Mouse (Mus musculus) midbrain, embryonic 16.5 days (tissue): Measurements from ENCODE around the gene Fmo1. TPM values are rescaled to one million over a fixed set of nuclear protein-coding genes. Genes with fewer than 3 reads are reported as not detected.
"Not testable (repeated sequence)": the region's sequence is repeated elsewhere in the genome, so short reads cannot be mapped to it uniquely, and the experiment has no call there.

Experiments used
- ATAC-seq: fragments of 200-750 bp; cut with Nextera tagmentation; 2 replicates; pipeline ENCODE4 v1.8.0; 2017; ENCODE audit warnings: moderate TSS enrichment
- H3K27ac ChIP-seq: fragments of 300-500 bp; sonication (generic); 2 replicates; pipeline ENCODE4 v1.5.1; 2014; ENCODE audit warnings: mild to moderate bottlenecking, low read length, mixed read lengths
- H3K27me3 ChIP-seq: fragments of 300-500 bp; sonication (generic); 2 replicates; pipeline ENCODE4 v1.6.1; 2014; ENCODE audit warnings: low read depth, low read length, mixed read lengths; ENCODE audit not compliant: control insufficient read depth, insufficient read depth
- H3K36me3 ChIP-seq: fragments of 300-500 bp; sonication (generic); 2 replicates; pipeline ENCODE4 v1.6.1; 2014; ENCODE audit warnings: mild to moderate bottlenecking, low read length, moderate library complexity, mixed read lengths; ENCODE audit not compliant: control insufficient read depth, insufficient read depth
- H3K4me1 ChIP-seq: fragments of 300-500 bp; sonication (generic); 2 replicates; pipeline ENCODE4 v1.6.1; 2014; ENCODE audit warnings: mild to moderate bottlenecking, low read length, mixed read lengths; ENCODE audit not compliant: control insufficient read depth, insufficient read depth
- H3K4me2 ChIP-seq: fragments of 300-500 bp; sonication (generic); 2 replicates; pipeline ENCODE4 v1.6.1; 2014; ENCODE audit warnings: mild to moderate bottlenecking, low read length, mixed read lengths
- H3K4me3 ChIP-seq: fragments of 300-500 bp; sonication (generic); 2 replicates; pipeline ENCODE4 v1.5.1; 2014; ENCODE audit warnings: low read depth, mild to moderate bottlenecking, low read length, moderate library complexity, mixed read lengths
- H3K9ac ChIP-seq: fragments of 300-500 bp; sonication (generic); 2 replicates; pipeline ENCODE4 v1.6.1; 2014; ENCODE audit warnings: low read depth, low read length, mixed read lengths
- H3K9me3 ChIP-seq: fragments of 300-500 bp; sonication (generic); replicated peaks from 2 replicates; pipeline ENCODE4 v1.6.1; 2014; ENCODE audit warnings: mild to moderate bottlenecking, low read length, mixed read lengths; ENCODE audit not compliant: control insufficient read depth, poor library complexity, severe bottlenecking
- WGBS: fragments of 180-500 bp; shearing (Covaris S2); extraction: QIAGEN DNeasy Blood & Tissue Kit; methylation state at CpG from one replicate; pipeline ENCODE4 v1.1.7; 2014; 5-methylcytosine and 5-hydroxymethylcytosine counted together
- polyA plus RNA-seq: library from polyadenylated mRNA; unstranded; fragments of >200 nt; fragmentation: Nextera tagmentation; extraction: Ambion mirVana; gene quantifications from 2 replicates; pipeline ENCODE4 v1.2.1, GENCODE M21; 2015

Fmo1 gene
- polyA plus RNA-seq, 1 experiment from 2014 or later, result 32.3 TPM

- no peak overlapping the region for H3K4me2 ChIP-seq
- H3K27ac ChIP-seq, result peak overlapping the region; percentile 38; the same call in 1 of the 2 replicates
- no peak overlapping the region for H3K9ac ChIP-seq
- 48% methylated on average over 7 of the region's 7 CpGs for WGBS
- peaks cover 3% of the 10 kb centered on the region; the same call in 1 of the 2 replicates for H3K4me1 ChIP-seq
- H3K36me3 ChIP-seq, result no peaks in the 10 kb centered on the region
- peak; percentile 90 for ATAC-seq
- no peaks in the 10 kb centered on the region for H3K9me3 ChIP-seq
- no peaks in the 10 kb centered on the region for H3K27me3 ChIP-seq
- H3K4me3 ChIP-seq, result no peak overlapping the region
Observed at GRCm38 (mm10) chr1:162783669-162784248, 82.7 kb downstream of the Fmo1 start.

GRCm38 (mm10) chr1:162781035-162781434 is 85.4 kb downstream of the Fmo1 start:
- not testable (repeated sequence) for H3K9me3 ChIP-seq, H3K27ac ChIP-seq, H3K4me3 ChIP-seq, H3K9ac ChIP-seq, H3K4me1 ChIP-seq, ATAC-seq, H3K27me3 ChIP-seq, H3K36me3 ChIP-seq, H3K4me2 ChIP-seq
- 96% methylated on average over 2 of the region's 2 CpGs for WGBS

Other genes starting within 250 kb of the Fmo1 start
- not detected in 2 replicates for gene Myoc, start 227.5 kb downstream of the Fmo1 start, polyA plus RNA-seq
- gene Myocos, start 208.4 kb downstream of the Fmo1 start, polyA plus RNA-seq, result not detected in 2 replicates
- gene Prrc2c, start 126.1 kb downstream of the Fmo1 start, polyA plus RNA-seq, result 121 and 150 TPM in 2 replicates
- 0.38 and 0.81 TPM in 2 replicates for gene Fmo4, start 52.6 kb downstream of the Fmo1 start, polyA plus RNA-seq
- gene Fmo2, start 32.1 kb upstream of the Fmo1 start, polyA plus RNA-seq, result 0.24 and 0.26 TPM in 2 replicates
- not detected in 2 replicates for gene Fmo6, start 70.9 kb upstream of the Fmo1 start, polyA plus RNA-seq
- not detected in 2 replicates for gene Fmo3, start 117.9 kb upstream of the Fmo1 start, polyA plus RNA-seq
- not detected in 2 replicates for gene Mroh9, start 219.1 kb upstream of the Fmo1 start, polyA plus RNA-seq